Mouse (Mus musculus): ENCODE measurements around the gene Hist1h3h.
"Not testable (repeated sequence)": the region's sequence is repeated elsewhere in the genome, so short reads cannot be mapped to it uniquely, and the experiment has no call there.

- not testable (repeated sequence) for TF ChIP-seq CTCF (IDR thresholded peaks at IDR 0.05; ENCODE audit: low read depth); EP300 (optimal IDR thresholded peaks at IDR 0.05)
Observed at GRCm38 (mm10) chr13:21716540-21717391, 693 bp upstream of the Hist1h3h start.
